Mouse (Mus musculus): ENCODE data around the gene Tmem109.

Tmem109 gene

DNA sequence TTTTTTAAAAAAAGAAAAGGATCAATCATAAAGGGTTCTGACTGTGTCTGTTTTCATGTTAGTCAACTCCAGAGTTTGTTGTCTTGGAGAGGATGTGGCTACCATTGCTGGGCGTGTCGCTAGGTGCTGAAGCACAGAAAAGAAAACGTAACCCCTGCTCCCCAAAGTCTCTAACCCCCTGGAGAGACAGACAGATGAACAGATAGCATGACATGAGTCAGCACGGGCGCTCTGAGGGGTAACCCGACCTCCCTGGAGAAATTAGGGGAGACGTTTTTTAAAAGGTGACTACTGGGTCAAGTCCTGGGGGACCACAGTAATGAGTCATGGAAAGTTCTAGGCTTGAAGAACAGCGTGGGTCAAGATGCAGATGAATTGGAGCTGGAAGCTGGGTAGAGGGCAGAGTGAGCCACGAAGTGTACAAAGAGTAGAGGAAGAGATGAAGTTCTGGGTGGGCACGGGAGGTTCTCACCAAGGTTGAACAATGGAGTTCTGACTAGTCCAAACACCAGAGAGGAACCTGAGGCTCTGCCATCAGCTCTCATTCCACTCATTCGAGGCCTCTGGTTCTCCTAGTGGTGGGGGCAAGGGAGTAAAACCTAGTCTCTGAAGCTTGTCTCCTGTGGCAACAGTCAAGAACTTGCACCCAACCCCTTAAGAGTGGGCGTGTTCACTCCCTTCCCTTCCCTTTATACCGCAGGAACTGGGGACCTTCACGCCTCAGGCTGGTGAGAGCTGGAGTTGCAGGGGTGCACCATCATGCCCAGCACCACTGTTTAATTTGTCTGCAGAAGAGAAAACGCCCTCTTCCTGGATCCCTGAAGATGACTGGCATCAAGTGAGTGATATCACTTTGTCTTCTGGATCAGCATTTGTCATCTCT, 42.5 kb downstream of the Tmem109 start, which contains the start of gene Slc15a3:
Gene Slc15a3, plus strand, starts transcription at position 718 of the 883 bp plus-strand sequence.
- DNase-seq = no peak

DNA sequence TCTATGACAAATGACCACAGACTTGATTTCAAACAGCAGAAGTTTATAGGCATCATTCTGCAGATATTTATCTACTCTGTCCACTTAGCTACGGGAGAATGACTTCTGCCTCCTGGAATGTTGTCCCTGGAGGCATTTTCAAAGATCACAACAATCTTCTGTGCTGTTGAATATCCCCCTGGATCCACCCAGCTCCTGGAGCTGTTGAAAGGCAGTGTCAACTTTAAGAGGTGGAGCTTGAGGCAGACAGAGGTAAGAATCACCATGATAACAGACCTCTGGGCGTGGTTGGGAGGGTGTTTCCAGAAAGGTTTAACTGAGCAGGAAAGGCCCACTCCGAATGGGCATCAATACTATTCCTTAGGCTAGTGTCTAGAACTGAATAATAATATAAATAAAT, 46.1 kb downstream of the Tmem109 start:
- no peak for DNase-seq

DNA sequence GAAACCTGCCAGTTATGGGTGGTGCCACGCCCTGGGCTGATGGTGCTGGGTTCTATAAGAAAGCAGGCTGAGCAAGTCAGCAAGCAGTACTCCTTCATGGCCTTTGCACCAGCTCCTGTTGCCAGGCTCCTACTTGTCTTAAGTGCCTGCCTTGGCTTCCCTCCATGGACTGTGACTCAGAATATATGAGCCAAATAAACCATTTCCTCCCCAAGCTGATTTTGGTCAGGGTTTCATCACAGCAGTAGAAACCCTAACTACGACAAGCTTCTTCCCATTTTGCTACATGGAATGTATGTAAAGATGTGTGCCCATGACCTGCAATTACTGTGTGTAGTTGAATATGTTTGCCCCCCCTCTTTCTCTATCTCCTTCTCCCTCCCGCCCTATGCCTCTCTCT, 48.2 kb downstream of the Tmem109 start:
- DNase-seq = no peak

DNA sequence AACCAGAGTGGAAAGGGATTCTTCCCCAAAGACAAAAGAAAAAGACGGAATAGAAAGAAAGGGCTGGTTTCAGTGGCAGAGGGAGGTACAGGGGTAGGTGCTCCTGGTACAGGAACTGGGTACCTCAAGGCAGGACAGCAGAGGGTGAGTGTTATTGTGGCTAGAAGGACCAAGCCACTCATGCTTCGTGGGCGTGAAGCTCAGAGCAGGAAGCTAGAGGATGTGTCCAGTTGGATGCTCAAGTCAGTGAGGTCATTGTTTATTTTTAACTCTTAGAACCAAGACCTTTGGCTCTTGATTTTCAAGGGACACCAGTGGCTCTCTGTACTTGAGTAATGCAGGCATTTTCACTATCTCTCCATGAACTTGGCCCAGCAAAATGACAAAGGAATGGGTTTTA, 49.8 kb downstream of the Tmem109 start:
- no peak for DNase-seq

DNA sequence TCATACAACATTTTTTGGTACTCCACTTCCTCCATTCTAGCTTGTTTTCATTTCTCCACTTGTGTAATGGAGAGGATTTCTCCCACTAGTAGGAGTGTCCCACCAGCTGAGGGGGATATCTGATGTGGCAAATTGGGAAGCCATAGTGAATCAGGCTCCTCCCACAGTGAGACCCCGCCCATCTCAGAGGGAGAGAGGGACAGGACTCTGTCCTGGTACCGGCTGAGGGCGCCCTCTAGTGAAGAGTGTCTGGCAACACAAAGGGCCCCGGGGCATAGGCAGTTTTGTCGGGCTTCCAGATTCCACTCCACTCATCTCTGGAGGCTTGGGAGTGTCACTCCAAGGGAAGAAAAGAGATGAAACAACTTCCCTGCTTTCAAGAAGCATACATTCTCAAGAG, 50.4 kb downstream of the Tmem109 start:
- DNase-seq = peak; percentile 88 to 89

DNA sequence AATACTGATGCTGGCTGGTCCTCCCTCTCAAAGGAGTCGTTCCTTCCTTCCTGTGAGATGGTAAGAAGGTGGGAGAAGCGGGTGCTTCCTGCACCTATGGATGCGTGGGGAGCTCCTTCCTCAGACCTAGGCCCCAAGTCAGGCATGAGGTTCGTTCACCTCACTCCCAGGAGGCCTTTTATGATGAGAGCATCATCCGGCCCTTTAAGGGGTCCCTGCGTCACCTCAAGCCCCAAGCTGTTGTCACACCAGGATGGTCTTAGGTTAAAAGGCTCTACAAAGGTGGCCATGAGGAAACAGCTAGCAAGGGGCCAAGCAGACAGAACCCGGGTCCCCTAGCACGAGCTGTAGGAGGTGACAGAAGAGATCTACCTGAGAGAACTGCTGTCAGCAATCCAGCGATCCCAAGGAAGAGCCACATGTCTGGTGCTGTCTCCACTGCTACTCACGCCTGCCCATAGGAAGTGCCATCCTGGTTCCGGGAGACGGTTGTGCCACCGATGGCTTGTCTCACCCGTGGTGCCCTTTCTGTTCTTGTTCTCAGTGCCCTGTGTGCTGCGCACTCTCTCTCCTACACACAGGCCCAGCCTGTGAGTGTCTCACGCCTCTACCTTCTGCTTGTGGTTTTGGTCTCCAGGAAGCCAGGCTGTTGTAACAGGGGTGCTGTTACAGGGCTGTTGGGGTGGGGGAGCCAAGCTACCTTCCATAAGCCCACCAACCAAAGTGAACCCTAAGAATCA, 52.2 kb downstream of the Tmem109 start, which contains the start of gene Cd6:
Gene Cd6, minus strand, starts transcription at position 623 of the 740 bp plus-strand sequence.
- peak; percentile 76 to 83 for DNase-seq

DNA sequence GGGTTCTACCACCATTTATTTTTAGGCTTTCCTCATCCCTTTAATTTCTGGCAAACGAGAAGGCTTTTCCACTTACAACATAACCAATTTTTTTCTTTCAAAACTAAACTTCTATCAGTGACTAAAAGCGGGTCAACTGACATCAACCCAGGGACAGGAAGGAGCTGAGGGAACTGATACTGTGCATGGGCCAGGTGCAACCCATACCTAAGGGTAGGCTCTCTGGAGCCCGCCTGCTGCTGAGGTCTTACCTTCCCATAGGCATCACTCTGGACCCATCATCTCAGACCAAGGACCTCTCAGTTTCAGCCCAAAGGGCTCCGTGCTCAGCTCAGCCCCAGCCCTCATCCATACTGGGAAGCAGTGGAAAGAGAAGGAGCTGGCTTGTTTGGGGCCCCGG, 53.5 kb downstream of the Tmem109 start:
- DNase-seq = peak; percentile 48 to 55

DNA sequence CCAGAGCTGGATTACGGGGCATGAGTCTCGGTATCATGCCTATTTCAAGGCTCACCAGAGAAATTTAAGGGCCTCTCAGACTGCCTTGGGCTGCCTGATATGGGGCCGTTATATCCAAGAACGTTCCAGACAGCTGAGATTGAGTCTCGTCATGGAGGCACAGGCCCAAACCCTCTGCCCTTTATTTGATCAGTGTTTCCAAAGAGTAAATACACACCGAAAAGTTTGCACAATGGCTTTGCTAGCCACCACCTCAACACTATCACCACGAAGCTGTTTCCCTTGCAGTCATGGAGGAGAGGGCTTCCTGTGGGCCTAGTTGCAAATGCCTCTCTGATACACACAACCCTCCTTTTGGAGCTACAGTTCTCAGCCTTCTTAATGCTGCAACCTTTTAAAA, 57.7 kb downstream of the Tmem109 start:
- DNase-seq = no peak

DNA sequence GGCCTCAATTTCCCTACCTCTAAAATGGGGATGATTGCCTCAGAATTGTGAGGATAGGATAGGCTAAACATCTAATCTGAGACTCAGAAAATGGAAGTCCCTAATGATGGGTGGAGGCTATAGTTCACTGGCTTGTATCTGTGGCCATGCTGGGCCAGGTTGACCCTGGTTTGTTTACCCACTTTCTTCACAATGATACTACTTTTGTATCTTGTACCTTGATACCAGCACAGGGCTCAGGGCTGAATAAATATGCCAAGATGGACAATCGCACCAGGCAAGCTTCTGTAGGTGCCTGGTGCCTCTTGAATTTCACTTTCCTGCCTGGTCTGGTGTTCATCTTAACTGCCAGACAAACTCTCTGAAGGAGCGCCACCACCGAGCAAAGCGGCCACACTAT, 59.3 kb downstream of the Tmem109 start:
- DNase-seq = no peak

DNA sequence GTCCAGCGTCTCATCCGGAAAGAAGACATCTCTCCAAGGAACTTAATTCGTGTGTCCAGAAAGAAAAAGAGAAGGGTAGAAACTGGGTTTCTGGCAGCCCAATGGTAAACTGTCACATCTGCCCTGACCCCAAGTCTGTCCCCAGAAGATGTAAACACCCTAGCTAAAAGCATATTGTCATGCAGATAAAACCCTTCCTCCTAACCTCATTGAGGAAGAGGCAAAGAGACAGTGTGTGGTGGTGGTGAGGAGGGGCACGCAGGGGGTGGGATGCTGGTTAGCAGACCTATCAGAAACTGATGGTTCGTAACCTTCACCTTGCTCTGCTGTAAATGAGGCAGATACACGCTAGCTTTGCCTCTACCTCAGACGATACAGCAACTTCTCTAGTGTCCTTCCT, 60.5 kb downstream of the Tmem109 start:
- no peak for DNase-seq
